In genomic region chr13:41703618-41704017, GRCm38 (mm10) we compare ENCODE assay signal across 14 mouse cellular contexts.
DNase-seq lines count a peak whose midpoint lies in the region; ATAC-seq and TF ChIP-seq lines count a peak whose summit lies in the region.
"Had no signal": no experiment of that assay in that cellular context is flagged by ENCODE, and none has a peak within 500 bp of the region (broad histone marks: within the 10 kb centered on the region; RNA-seq: fewer than 3 reads in every experiment).

No protein-coding gene starts in this region.

- peak; percentile 21 for DNase-seq in embryo, embryonic 10 days (ENCODE audit: low spot score)
- DNase-seq in embryo, embryonic 10.5 days (ENCODE audit: low spot score) = no peak
- DNase-seq in stomach, postnatal 0 days (ENCODE audit: low spot score) = no peak
- DNase-seq in lung, embryonic 14.5 days = peak; percentile 72
- no peak for DNase-seq in hindbrain, postnatal 0 days (ENCODE audit: low spot score)
- no peak for DNase-seq in midbrain, embryonic 10.5 days (ENCODE audit: low spot score)
- DNase-seq in frontal cortex, postnatal 14 days (ENCODE audit: low spot score in 2 of 2) = no peak
- DNase-seq: embryo, embryonic 11 days had no signal

- H3K4me1 ChIP-seq in stomach, embryonic 16.5 days (ENCODE audit: control insufficient read depth, insufficient read depth, low read length) = 0 out of 2 replicates have a peak, but pooled peaks cover 2% of the 10 kb centered on the region
- H3K4me1 ChIP-seq in stomach, postnatal 0 days (replicated peaks; ENCODE audit: control insufficient read depth, insufficient read depth) = no peaks in the 10 kb centered on the region
- peaks cover 3% of the 10 kb centered on the region for H3K4me1 ChIP-seq in lung, embryonic 14.5 days (ENCODE audit: insufficient read depth)
- no peaks in the 10 kb centered on the region for H3K4me1 ChIP-seq in hindbrain, postnatal 0 days (ENCODE audit: insufficient read depth, low read length)
- H3K4me1 ChIP-seq in midbrain, embryonic 10.5 days = no peaks in the 10 kb centered on the region
- H3K4me1 ChIP-seq: forebrain, embryonic 12.5 days; midbrain, embryonic 12.5 days had no signal

- no peak overlapping the region for H3K27ac ChIP-seq in stomach, embryonic 16.5 days (ENCODE audit: low read length)
- no peak overlapping the region for H3K27ac ChIP-seq in stomach, postnatal 0 days (replicated peaks)
- H3K27ac ChIP-seq in lung, embryonic 14.5 days (ENCODE audit: low read depth) = peak overlapping the region; percentile 60
- H3K27ac ChIP-seq in hindbrain, postnatal 0 days = no peak overlapping the region
- no peak overlapping the region for H3K27ac ChIP-seq in midbrain, embryonic 10.5 days (replicated peaks)
- H3K27ac ChIP-seq: layer of hippocampus, adult 2 months; limb, embryonic 13.5 days; midbrain, embryonic 12.5 days had no signal

- H3K9me3 ChIP-seq in stomach, embryonic 16.5 days (replicated peaks; ENCODE audit: control insufficient read depth, low read length) = no peaks in the 10 kb centered on the region
- H3K9me3 ChIP-seq in stomach, postnatal 0 days (ENCODE audit: control insufficient read depth, low read length) = no peaks in the 10 kb centered on the region
- no peaks in the 10 kb centered on the region for H3K9me3 ChIP-seq in lung, embryonic 14.5 days (ENCODE audit: low read depth, low read length)
- no peaks in the 10 kb centered on the region for H3K9me3 ChIP-seq in hindbrain, postnatal 0 days (ENCODE audit: low read length)
- H3K9me3 ChIP-seq in midbrain, embryonic 10.5 days (replicated peaks) = no peaks in the 10 kb centered on the region
- H3K9me3 ChIP-seq: forebrain, embryonic 12.5 days; limb, embryonic 13.5 days; midbrain, embryonic 12.5 days had no signal

- ATAC-seq in stomach, embryonic 16.5 days (ENCODE audit: insufficient read depth, low FRiP score) = peak; percentile 56
- no peak for ATAC-seq in stomach, postnatal 0 days (ENCODE audit: low FRiP score, low TSS enrichment)
- peak; percentile 38; the same call in 1 of the 2 replicates for ATAC-seq in lung, embryonic 14.5 days (ENCODE audit: insufficient read depth)
- ATAC-seq in hindbrain, postnatal 0 days = no peak
- ATAC-seq: activated CD4-positive, CD25-positive, alpha-beta regulatory T cell, adult 4 months had no signal

- H3K27me3 ChIP-seq in stomach, embryonic 16.5 days (ENCODE audit: control insufficient read depth, insufficient read depth, low read length) = no peaks in the 10 kb centered on the region
- no peaks in the 10 kb centered on the region for H3K27me3 ChIP-seq in stomach, postnatal 0 days (ENCODE audit: control insufficient read depth, insufficient read depth, low read length)
- H3K27me3 ChIP-seq in lung, embryonic 14.5 days (ENCODE audit: insufficient read depth, low read length) = no peaks in the 10 kb centered on the region
- no peaks in the 10 kb centered on the region for H3K27me3 ChIP-seq in hindbrain, postnatal 0 days (ENCODE audit: insufficient read depth, low read length)
- H3K27me3 ChIP-seq in midbrain, embryonic 10.5 days (ENCODE audit: low read depth, poor library complexity, severe bottlenecking) = no peaks in the 10 kb centered on the region
- H3K27me3 ChIP-seq: forebrain, embryonic 12.5 days; limb, embryonic 13.5 days; midbrain, embryonic 12.5 days had no signal

- TF ChIP-seq CTCF in stomach, postnatal 0 days (IDR thresholded peaks at IDR 0.05; ENCODE audit: low read depth) = no peak
- no peak for TF ChIP-seq CTCF in lung, embryonic 14.5 days (IDR thresholded peaks at IDR 0.05; ENCODE audit: low read depth)
- TF ChIP-seq CTCF in hindbrain, postnatal 0 days (IDR thresholded peaks at IDR 0.05; ENCODE audit: low read depth) = no peak

- H3K36me3 ChIP-seq in stomach, embryonic 16.5 days (ENCODE audit: control insufficient read depth, insufficient read depth, low read length) = no peaks in the 10 kb centered on the region
- H3K36me3 ChIP-seq in stomach, postnatal 0 days (ENCODE audit: control insufficient read depth, insufficient read depth, low read length) = no peaks in the 10 kb centered on the region
- H3K36me3 ChIP-seq in lung, embryonic 14.5 days (ENCODE audit: insufficient read depth) = no peaks in the 10 kb centered on the region
- H3K36me3 ChIP-seq in hindbrain, postnatal 0 days (ENCODE audit: insufficient read depth, low read length) = no peaks in the 10 kb centered on the region
- no peaks in the 10 kb centered on the region for H3K36me3 ChIP-seq in midbrain, embryonic 10.5 days
- H3K36me3 ChIP-seq: forebrain, embryonic 12.5 days; limb, embryonic 13.5 days; midbrain, embryonic 12.5 days had no signal

- H3K4me2 ChIP-seq in stomach, embryonic 16.5 days (ENCODE audit: low read depth, low read length) = no peak overlapping the region
- H3K4me2 ChIP-seq in stomach, postnatal 0 days (replicated peaks; ENCODE audit: low read depth) = no peak overlapping the region
- H3K4me2 ChIP-seq in lung, embryonic 14.5 days = no peak overlapping the region
- no peak overlapping the region for H3K4me2 ChIP-seq in hindbrain, postnatal 0 days (ENCODE audit: low read depth, low read length)
- H3K4me2 ChIP-seq: forebrain, embryonic 12.5 days; limb, embryonic 13.5 days; midbrain, embryonic 12.5 days had no signal

- no peak overlapping the region for H3K9ac ChIP-seq in stomach, embryonic 16.5 days (ENCODE audit: low read length)
- H3K9ac ChIP-seq in stomach, postnatal 0 days (ENCODE audit: low read length) = no peak overlapping the region
- no peak overlapping the region for H3K9ac ChIP-seq in lung, embryonic 14.5 days
- no peak overlapping the region for H3K9ac ChIP-seq in hindbrain, postnatal 0 days (replicated peaks; ENCODE audit: low read length)
- H3K9ac ChIP-seq: forebrain, embryonic 12.5 days; limb, embryonic 13.5 days; midbrain, embryonic 12.5 days had no signal

- whole genome bisulfite sequencing in stomach, embryonic 16.5 days = 62% methylated on average over 8 of the region's 8 CpGs
- WGBS in stomach, postnatal 0 days = 52% methylated on average over 8 of the region's 8 CpGs
- 59% methylated on average over 8 of the region's 8 CpGs for WGBS in lung, embryonic 14.5 days
- WGBS in hindbrain, postnatal 0 days = 59% methylated on average over 8 of the region's 8 CpGs
- WGBS in midbrain, embryonic 10.5 days = 79% methylated on average over 8 of the region's 8 CpGs

- no peak for TF ChIP-seq EP300 in stomach, postnatal 0 days (optimal IDR thresholded peaks at IDR 0.05)

- no peak overlapping the region for H3K4me3 ChIP-seq in stomach, embryonic 16.5 days (replicated peaks; ENCODE audit: low read length)
- H3K4me3 ChIP-seq in stomach, postnatal 0 days (ENCODE audit: low read depth, low read length) = no peak overlapping the region
- no peak overlapping the region for H3K4me3 ChIP-seq in lung, embryonic 14.5 days (ENCODE audit: low read depth, low read length)
- H3K4me3 ChIP-seq in hindbrain, postnatal 0 days (ENCODE audit: low read length) = no peak overlapping the region
- no peak overlapping the region for H3K4me3 ChIP-seq in midbrain, embryonic 10.5 days
- H3K4me3 ChIP-seq: forebrain, embryonic 12.5 days; layer of hippocampus, adult 2 months; limb, embryonic 13.5 days; midbrain, embryonic 12.5 days had no signal

Comparison
In these comparisons a context has a peak if more than half of its experiments do, and no peak if none do; other contexts are left out.
1. DNase-seq: peak in embryo, embryonic 10 days (single experiment) and lung, embryonic 14.5 days (single experiment); none in embryo, embryonic 10.5 days (single experiment), stomach, postnatal 0 days (single experiment), hindbrain, postnatal 0 days (single experiment), midbrain, embryonic 10.5 days (single experiment) and frontal cortex, postnatal 14 days (0 of 2).
2. ATAC-seq: peak in stomach, embryonic 16.5 days (single experiment) and lung, embryonic 14.5 days (single experiment); none in stomach, postnatal 0 days (single experiment) and hindbrain, postnatal 0 days (single experiment).